Mouse (Mus musculus) adrenal gland, adult 2 months (tissue): ENCODE measurements around the gene Rps6. TPM values are rescaled to one million over a fixed set of nuclear protein-coding genes. Genes with fewer than 3 reads are reported as not detected.
A peak's percentile ranks its signal among the peaks of the same experiment; 100 is the strongest.
"Not testable (repeated sequence)": the region's sequence is repeated elsewhere in the genome, so short reads cannot be mapped to it uniquely, and the experiment has no call there.

Source experiments
- DNase-seq: peaks from one replicate; pipeline ENCODE4 v3.0.0; 2021
- polyA plus RNA-seq: library from polyadenylated mRNA; depleted of rRNA; stranded (reverse); fragments of >200 nt; gene quantifications from 2 replicates; pipeline ENCODE4 v1.2.3, GENCODE M21; 2012; rRNA removed
- total RNA-seq, 2 experiments: library from RNA; stranded (reverse); gene quantifications; 2 replicates each; pipeline ENCODE4 v1.2.3; 2021

Rps6 gene
- total and polyA plus RNA-seq, 3 experiments: 132 to 1,005 (median 898) TPM

DNA sequence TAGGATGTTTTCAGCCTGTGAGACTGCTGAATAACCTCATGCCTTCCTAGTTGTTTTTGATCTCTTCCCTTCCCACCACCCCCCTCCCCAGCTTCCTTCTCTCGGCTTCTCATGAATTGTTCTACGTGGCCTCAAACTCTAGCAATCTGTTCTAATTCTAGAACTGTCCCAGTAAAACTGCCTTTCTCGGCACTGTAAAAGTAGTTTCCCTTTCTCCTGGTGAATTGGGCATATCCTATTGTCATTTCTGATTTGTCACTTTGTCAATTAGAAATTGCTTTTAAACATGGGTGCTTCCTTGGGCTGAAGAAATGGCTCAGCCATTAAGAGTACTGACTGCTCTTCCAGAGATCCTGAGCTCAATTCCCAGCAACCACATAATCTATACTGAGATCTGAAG is 5.2 kb downstream of the Rps6 start:
- no peak for DNase-seq

- DNase-seq: no peak
Observed at GRCm38 (mm10) chr4:86851331-86851730, 5.9 kb downstream of the Rps6 start.

DNA sequence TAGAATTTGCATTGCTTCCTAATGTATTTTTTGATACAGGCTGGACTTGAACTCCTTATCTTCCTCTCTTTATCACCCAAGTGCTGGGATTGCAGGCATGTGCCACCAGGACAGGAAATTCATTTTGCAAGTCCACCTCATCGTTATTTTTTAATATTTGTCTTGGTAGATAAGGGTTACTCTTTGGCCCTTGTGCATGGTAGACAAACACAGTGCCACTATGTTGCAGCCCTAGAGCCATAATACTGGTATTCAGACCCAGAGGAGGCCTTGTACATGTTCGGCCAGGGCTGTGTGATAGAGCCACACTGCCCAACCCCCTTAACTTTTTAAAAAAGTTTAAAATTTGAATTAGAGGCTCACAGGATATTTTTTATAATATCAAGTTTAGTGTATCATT is 10.0 kb downstream of the Rps6 start:
- no peak for DNase-seq

DNA sequence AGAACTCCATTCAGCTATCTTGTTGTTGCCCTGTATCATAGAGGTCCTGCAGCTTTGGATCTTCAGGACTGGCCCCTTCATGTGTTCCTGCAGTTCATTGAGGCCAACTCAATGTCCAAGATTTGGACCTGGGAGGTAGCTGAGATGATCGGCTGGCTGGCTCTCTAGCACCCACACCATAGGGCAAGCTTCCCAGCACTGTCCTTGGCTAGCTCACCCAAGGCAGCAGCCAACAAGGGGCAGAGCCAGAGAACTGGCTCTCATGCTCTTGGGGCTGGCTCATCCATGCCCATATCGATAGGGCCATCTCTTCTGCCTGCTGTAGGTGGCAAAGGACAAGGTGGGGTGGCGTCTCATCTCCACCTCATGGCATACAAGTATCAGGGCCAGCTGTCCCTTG is 11.8 kb downstream of the Rps6 start:
- DNase-seq: peak; percentile 70

GRCm38 (mm10) chr4:86841141-86841540 is 16.1 kb downstream of the Rps6 start:
- not testable (repeated sequence) for DNase-seq

DNA sequence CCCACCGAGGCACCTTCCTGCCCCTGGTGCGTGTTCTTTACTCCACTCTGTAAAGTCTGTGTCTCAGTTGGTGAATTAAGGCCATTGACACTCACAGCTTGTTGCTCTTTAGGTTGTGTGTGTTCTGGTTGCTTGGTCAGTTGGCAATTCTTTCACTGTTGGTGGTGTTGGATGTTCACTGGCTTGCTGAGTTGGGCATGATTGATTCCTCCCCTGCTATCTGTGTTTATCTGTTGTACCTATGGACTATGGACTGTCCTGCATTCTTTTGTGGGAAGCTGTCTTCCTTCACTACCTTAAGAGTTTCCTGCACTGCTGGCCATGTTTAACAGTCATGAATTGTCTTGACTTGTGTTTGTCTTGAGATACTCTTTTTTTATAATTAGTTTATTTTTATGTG is 25.3 kb downstream of the Rps6 start:
- no peak for DNase-seq

DNA sequence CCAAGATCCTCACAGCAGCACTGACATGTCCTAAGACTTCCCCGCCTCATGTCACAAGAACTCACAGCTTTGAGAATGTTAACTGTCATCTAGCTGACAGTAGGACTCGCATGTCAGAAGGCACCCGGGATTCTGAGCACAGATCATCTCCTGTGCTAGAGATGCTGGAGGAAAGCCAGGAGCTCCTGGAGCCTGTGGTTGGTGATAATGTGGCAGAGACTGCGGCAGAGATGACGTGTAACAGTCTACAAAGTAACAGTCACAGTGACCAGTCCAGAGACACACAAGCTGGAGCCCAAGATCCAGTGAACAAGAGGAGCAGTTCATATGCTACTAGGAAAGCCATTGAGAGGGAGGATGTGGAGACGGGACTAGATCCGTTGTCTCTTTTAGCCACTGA is 32.1 kb downstream of the Rps6 start:
- DNase-seq: no peak

GRCm38 (mm10) chr4:86823169-86823568 is 34.0 kb downstream of the Rps6 start:
- DNase-seq: peak; percentile 38

DNA sequence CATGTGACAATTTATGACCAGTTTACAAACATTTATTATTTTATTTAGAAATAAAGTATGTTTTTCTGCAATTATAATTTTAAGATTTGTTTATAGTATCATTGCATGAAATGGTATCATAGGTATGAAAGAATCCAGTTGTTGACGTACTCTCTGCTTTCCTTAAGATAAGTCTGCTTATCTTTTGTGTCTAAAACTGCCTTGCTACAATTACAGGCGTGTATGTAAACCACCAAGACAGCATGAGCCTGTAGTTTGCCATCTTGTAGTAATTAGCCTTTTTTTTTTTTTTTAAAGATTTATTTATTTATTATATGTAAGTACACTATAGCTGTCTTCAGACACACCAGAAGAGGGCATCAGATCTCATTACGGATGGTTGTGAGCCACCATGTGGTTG is 42.4 kb downstream of the Rps6 start:
- DNase-seq: no peak

DNA sequence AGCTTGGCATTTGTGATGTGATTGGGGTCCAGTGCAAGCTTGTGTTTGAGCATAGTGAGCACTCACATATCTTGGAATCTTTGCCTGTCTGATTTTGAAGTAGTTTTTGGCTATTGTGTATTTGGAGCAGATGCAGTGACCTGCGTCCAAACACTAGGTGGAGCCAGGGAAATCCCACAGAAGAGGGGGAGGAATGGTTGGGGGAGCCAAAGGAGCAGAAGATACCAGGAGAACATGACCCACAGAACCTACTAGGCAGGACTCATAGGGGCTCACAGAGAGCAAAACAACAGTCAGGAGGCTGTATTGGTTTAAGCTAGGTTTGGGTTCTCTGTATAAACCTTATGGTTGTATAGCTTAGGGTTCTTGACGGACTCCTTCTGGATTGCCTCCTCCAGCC is 46.6 kb downstream of the Rps6 start:
- peak; percentile 17 for DNase-seq

Other genes with a start within 250 kb of the Rps6 start
- gene Haus6, start 245.4 kb downstream of the Rps6 start, total RNA-seq: 1 to 10 TPM; 4.6 to 9.3 TPM
- 7.0 and 9.7 TPM in 2 replicates for gene Haus6, start 245.4 kb downstream of the Rps6 start, polyA plus RNA-seq
- gene Plin2, start 187.4 kb downstream of the Rps6 start, total RNA-seq: 100 to 1,000 TPM; 465 to 481 TPM
- gene Plin2, start 187.4 kb downstream of the Rps6 start, polyA plus RNA-seq: 304 TPM in 2 replicates
- 10 to 100 TPM; 41.3 to 51.5 TPM for gene Dennd4c, start 108.9 kb downstream of the Rps6 start, total RNA-seq
- gene Dennd4c, start 108.9 kb downstream of the Rps6 start, polyA plus RNA-seq: 3.7 and 4.8 TPM in 2 replicates
- 10 to 100 TPM; 18.5 to 18.9 TPM for gene Acer2, start 17.0 kb upstream of the Rps6 start, total RNA-seq
- gene Acer2, start 17.0 kb upstream of the Rps6 start, polyA plus RNA-seq: 16.2 and 17.4 TPM in 2 replicates